In genomic region chr13:48497693-48498221, GRCm38 (mm10) we compare ENCODE assay signal across 9 mouse cellular contexts. TPM values are rescaled to one million over a fixed set of nuclear protein-coding genes. Genes with fewer than 3 reads are reported as not detected.
DNase-seq lines count a peak whose midpoint lies in the region; ATAC-seq and TF ChIP-seq lines count a peak whose summit lies in the region.
"Had no signal": no experiment of that assay in that cellular context is flagged by ENCODE, and none has a peak within 500 bp of the region (broad histone marks: within the 10 kb centered on the region; RNA-seq: fewer than 3 reads in every experiment).

No protein-coding gene starts in this region.

- no peak overlapping the region for H3K9ac ChIP-seq in embryonic facial prominence, embryonic 14.5 days (ENCODE audit: low read depth, low read length)
- no peak overlapping the region for H3K9ac ChIP-seq in heart, embryonic 14.5 days (ENCODE audit: low read length)
- no peak overlapping the region for H3K9ac ChIP-seq in kidney, postnatal 0 days (ENCODE audit: low read depth, low read length)
- no peak overlapping the region for H3K9ac ChIP-seq in limb, embryonic 15.5 days
- H3K9ac ChIP-seq: liver, embryonic 13.5 days had no signal

- H3K4me2 ChIP-seq in embryonic facial prominence, embryonic 14.5 days (ENCODE audit: low read depth, low read length) = no peak overlapping the region
- H3K4me2 ChIP-seq in heart, embryonic 14.5 days (ENCODE audit: low read length) = peak overlapping the region; percentile 18; the same call in 1 of the 2 replicates
- H3K4me2 ChIP-seq in kidney, postnatal 0 days (ENCODE audit: low read length) = no peak overlapping the region
- no peak overlapping the region for H3K4me2 ChIP-seq in limb, embryonic 15.5 days
- H3K4me2 ChIP-seq: liver, embryonic 13.5 days had no signal

- peaks cover 31% of the 10 kb centered on the region for H3K36me3 ChIP-seq in embryonic facial prominence, embryonic 14.5 days (ENCODE audit: control insufficient read depth, insufficient read depth, low read length)
- peaks cover 21% of the 10 kb centered on the region for H3K36me3 ChIP-seq in heart, embryonic 14.5 days (ENCODE audit: control insufficient read depth, insufficient read depth, low read length)
- H3K36me3 ChIP-seq in kidney, postnatal 0 days (ENCODE audit: insufficient read depth, low read length) = no peaks in the 10 kb centered on the region
- H3K36me3 ChIP-seq in limb, embryonic 15.5 days = peaks cover 17% of the 10 kb centered on the region; the same call in 1 of the 2 replicates

- peaks cover 16% of the 10 kb centered on the region for H3K9me3 ChIP-seq in embryonic facial prominence, embryonic 14.5 days (ENCODE audit: control insufficient read depth, low read length)
- H3K9me3 ChIP-seq in heart, embryonic 14.5 days (ENCODE audit: control insufficient read depth, low read length) = 0 out of 2 replicates have a peak, but pooled peaks cover 13% of the 10 kb centered on the region
- no peaks in the 10 kb centered on the region; the same call in 1 of the 2 replicates for H3K9me3 ChIP-seq in kidney, postnatal 0 days (replicated peaks; ENCODE audit: low read length)
- H3K9me3 ChIP-seq in limb, embryonic 15.5 days = no peaks in the 10 kb centered on the region
- H3K9me3 ChIP-seq: liver, embryonic 13.5 days had no signal

- 0 out of 2 replicates have a peak, but pooled peaks cover 5% of the 10 kb centered on the region for H3K4me1 ChIP-seq in embryonic facial prominence, embryonic 14.5 days (ENCODE audit: control insufficient read depth, insufficient read depth, low read length)
- peaks cover 5 to 8% of the 10 kb centered on the region in 2 experiments for H3K4me1 ChIP-seq in heart, embryonic 14.5 days (ENCODE audit: control insufficient read depth in 2 of 2, insufficient read depth in 2 of 2, low read length in 2 of 2)
- H3K4me1 ChIP-seq in kidney, postnatal 0 days (replicated peaks; ENCODE audit: insufficient read depth, low read length) = no peaks in the 10 kb centered on the region
- H3K4me1 ChIP-seq in limb, embryonic 15.5 days = peaks cover 11% of the 10 kb centered on the region
- H3K4me1 ChIP-seq: liver, embryonic 13.5 days had no signal

- H3K4me3 ChIP-seq in embryonic facial prominence, embryonic 14.5 days (ENCODE audit: low read depth, low read length) = no peak overlapping the region
- no peak overlapping the region for H3K4me3 ChIP-seq in heart, embryonic 14.5 days (ENCODE audit: control insufficient read depth in 1 of 2, insufficient read depth in 1 of 2, low read depth in 1 of 2, low read length in 2 of 2)
- no peak overlapping the region for H3K4me3 ChIP-seq in kidney, postnatal 0 days (replicated peaks; ENCODE audit: low read depth, low read length)
- no peak overlapping the region for H3K4me3 ChIP-seq in limb, embryonic 15.5 days
- H3K4me3 ChIP-seq: liver, embryonic 13.5 days had no signal

- 19% methylated on average over 13 of the region's 15 CpGs for WGBS in embryonic facial prominence, embryonic 14.5 days
- WGBS in heart, embryonic 14.5 days = 21% methylated on average over 15 of the region's 15 CpGs
- WGBS in kidney, postnatal 0 days = 24% methylated on average over 15 of the region's 15 CpGs
- WGBS in limb, embryonic 15.5 days = 20% methylated on average over 15 of the region's 15 CpGs

- peak; percentile 73 for DNase-seq in ES-CJ7 (ENCODE audit: low read depth, low spot score)
- peak; percentile 27 to 34 for DNase-seq in adrenal gland, postnatal 4 days (ENCODE audit: low spot score in 2 of 2)
- peak; percentile 65 for DNase-seq in embryonic facial prominence, embryonic 14.5 days (ENCODE audit: low spot score)
- peak; percentile 70 for DNase-seq in kidney, postnatal 0 days (ENCODE audit: low spot score)
- DNase-seq in neural tube, embryonic 10.5 days (ENCODE audit: extremely low spot score, low spot score) = peak; percentile 73
- peak; percentile 15 to 55 for DNase-seq in thymus, postnatal 10 days (ENCODE audit: low spot score in 2 of 2)
- DNase-seq: liver, embryonic 13.5 days had no signal

- H3K27me3 ChIP-seq in embryonic facial prominence, embryonic 14.5 days (replicated peaks; ENCODE audit: control insufficient read depth, insufficient read depth, low read length) = no peaks in the 10 kb centered on the region
- H3K27me3 ChIP-seq in heart, embryonic 14.5 days (ENCODE audit: control insufficient read depth, insufficient read depth, low read length) = no peaks in the 10 kb centered on the region
- H3K27me3 ChIP-seq in kidney, postnatal 0 days (ENCODE audit: insufficient read depth, low read length) = no peaks in the 10 kb centered on the region
- H3K27me3 ChIP-seq in limb, embryonic 15.5 days = no peaks in the 10 kb centered on the region
- H3K27me3 ChIP-seq: liver, embryonic 13.5 days had no signal

- no peak overlapping the region for H3K27ac ChIP-seq in embryonic facial prominence, embryonic 14.5 days (replicated peaks; ENCODE audit: low read depth, low read length)
- H3K27ac ChIP-seq in heart, embryonic 14.5 days (replicated peaks in 1 of 2; ENCODE audit: control insufficient read depth in 1 of 2, insufficient read depth in 1 of 2, low read depth in 2 of 2, low read length in 2 of 2) = no peak overlapping the region
- no peak overlapping the region for H3K27ac ChIP-seq in kidney, postnatal 0 days
- H3K27ac ChIP-seq in limb, embryonic 15.5 days = no peak overlapping the region
- H3K27ac ChIP-seq: liver, embryonic 13.5 days had no signal

- peak; percentile 95 for ATAC-seq in embryonic facial prominence, embryonic 14.5 days (ENCODE audit: low read depth)
- ATAC-seq in heart, embryonic 14.5 days (ENCODE audit: insufficient number of reproducible peaks, insufficient read depth, low FRiP score, low read depth) = peak; percentile 42
- peak; percentile 84 for ATAC-seq in kidney, postnatal 0 days (replicated peaks; ENCODE audit: low FRiP score, low read depth)
- 0 out of 2 replicates have a peak, but pooled peaks have one; percentile 14 for ATAC-seq in limb, embryonic 15.5 days (ENCODE audit: insufficient number of reproducible peaks, low FRiP score, low TSS enrichment, low read depth)

- TF ChIP-seq CTCF in kidney, postnatal 0 days (IDR thresholded peaks at IDR 0.05; ENCODE audit: low read depth) = peak; percentile 80

RNA-seq across cellular contexts. Expression of gene Zfp169, which starts 15.5 kb away (rescaled TPM):
- 10 to 100 TPM; 11.7 to 12.0 TPM for total RNA-seq in adrenal gland, postnatal 4 days (2021)
- polyA plus RNA-seq in embryonic facial prominence, embryonic 14.5 days (2014; fragmentation: Nextera tagmentation; extraction: Ambion mirVana) = 5.0 and 6.3 TPM in 2 replicates
- polyA plus RNA-seq in heart, embryonic 14.5 days (2014; fragmentation: Nextera tagmentation; extraction: Ambion mirVana) = 3.3 and 3.6 TPM in 2 replicates
- polyA plus RNA-seq in kidney, postnatal 0 days (2015; fragmentation: Nextera tagmentation; extraction: Ambion mirVana) = 2.2 TPM in 2 replicates
- polyA plus RNA-seq in limb, embryonic 15.5 days (2015; fragmentation: Nextera tagmentation; extraction: Ambion mirVana) = 4.8 TPM in 2 replicates

RNA-seq across cellular contexts. Expression of gene A830005F24Rik, which starts 15.6 kb away (rescaled TPM):
- not detected for total RNA-seq in adrenal gland, postnatal 4 days (2021)
- polyA plus RNA-seq in embryonic facial prominence, embryonic 14.5 days (2014; fragmentation: Nextera tagmentation; extraction: Ambion mirVana) = 0.82 and 1.5 TPM in 2 replicates
- 0.27 and 0.80 TPM in 2 replicates for polyA plus RNA-seq in heart, embryonic 14.5 days (2014; fragmentation: Nextera tagmentation; extraction: Ambion mirVana)
- polyA plus RNA-seq in kidney, postnatal 0 days (2015; fragmentation: Nextera tagmentation; extraction: Ambion mirVana) = 0.64 and 1.1 TPM in 2 replicates
- polyA plus RNA-seq in limb, embryonic 15.5 days (2015; fragmentation: Nextera tagmentation; extraction: Ambion mirVana) = 1.8 and 2.6 TPM in 2 replicates

Comparison
In these comparisons a context has a peak if more than half of its experiments do, and no peak if none do; other contexts are left out.
1. ATAC-seq: peak in every context shown above with its lines; median percentile 95 in embryonic facial prominence, embryonic 14.5 days; 84 in kidney, postnatal 0 days; 42 in heart, embryonic 14.5 days; 14 in limb, embryonic 15.5 days.